Mouse (Mus musculus): Measurements from ENCODE around the gene Ankrd35.
"Not testable (repeated sequence)": the region's sequence is repeated elsewhere in the genome, so short reads cannot be mapped to it uniquely, and the experiment has no call there.

The Ankrd35 gene

DNA sequence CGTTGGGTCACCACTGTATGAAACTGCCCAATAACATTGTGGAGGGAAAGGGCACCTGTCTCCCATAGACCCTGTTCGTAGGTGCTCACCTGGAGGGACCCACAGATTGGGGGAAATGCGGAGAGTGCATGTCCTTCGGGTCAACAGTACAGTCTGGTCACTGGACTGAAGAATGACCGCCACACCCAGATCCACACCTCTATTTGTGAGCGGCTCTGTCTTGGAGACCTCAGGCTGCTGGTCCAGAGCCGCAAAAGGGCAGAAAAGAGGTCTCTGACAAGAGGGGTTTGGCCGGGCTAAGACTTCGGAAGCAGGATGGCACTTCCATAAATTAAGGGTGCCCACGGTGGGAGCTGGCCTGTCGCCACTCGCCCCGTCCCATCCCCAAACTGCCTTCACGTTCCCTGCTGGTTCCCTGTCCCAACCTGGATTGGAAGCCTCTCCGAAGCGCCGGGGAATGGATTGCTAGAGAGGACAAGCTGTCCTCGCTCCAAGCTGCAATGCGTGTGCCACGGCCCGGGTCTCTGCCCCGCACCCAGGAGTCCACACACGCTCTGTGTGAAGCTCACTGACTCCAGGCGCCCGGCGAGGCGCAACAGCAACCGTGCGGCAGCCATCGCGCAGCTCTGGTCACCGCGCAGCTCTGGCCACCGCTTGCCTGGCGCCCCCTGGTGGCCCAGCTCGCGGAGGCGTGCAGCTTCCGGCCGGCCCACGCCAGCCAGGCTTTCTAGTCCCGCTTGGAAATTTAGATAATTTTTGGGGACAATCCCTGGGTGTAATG lies 38.2 kb downstream of the Ankrd35 start, which contains the start of gene Nudt17:
TSS of gene Nudt17 (minus strand) at position 660 of the 781 bp plus-strand sequence.
- peak; percentile 91 for DNase-seq

- no peak for DNase-seq
Observed at GRCm38 (mm10) chr3:96708684-96709064, 38.7 kb downstream of the Ankrd35 start.

- DNase-seq, result no peak
Observed at GRCm38 (mm10) chr3:96714286-96714685, 44.4 kb downstream of the Ankrd35 start.

GRCm38 (mm10) chr3:96715854-96716253 lies 45.9 kb downstream of the Ankrd35 start:
- DNase-seq, result no peak

DNA sequence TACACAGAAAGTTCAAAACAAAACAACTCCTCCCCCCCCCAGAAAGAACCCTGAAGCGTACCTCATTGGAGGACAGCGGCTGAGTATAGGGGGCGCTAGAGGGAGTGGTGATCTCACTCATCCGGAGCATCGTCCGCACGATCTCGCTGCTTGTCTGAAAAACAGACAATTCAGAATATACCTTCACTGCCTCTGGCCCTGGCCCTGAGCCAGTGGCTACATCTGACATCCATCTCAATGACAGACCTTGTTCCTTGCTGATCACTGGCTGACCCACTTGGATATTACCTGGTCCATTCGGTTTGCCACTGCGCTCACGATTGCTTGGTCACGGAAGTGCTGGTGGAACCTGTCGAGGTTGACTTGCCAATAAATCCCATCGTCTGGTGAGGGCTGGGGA lies 49.2 kb downstream of the Ankrd35 start:
- DNase-seq, result peak; percentile 75

- DNase-seq, result peak; percentile 97
Observed at GRCm38 (mm10) chr3:96727343-96727827, 57.5 kb downstream of the Ankrd35 start, which contains the start of the genes Polr3c and Rnf115. Gene Polr3c (minus strand): TSS chr3:96727628. Gene Rnf115 (plus strand): TSS chr3:96727664.

GRCm38 (mm10) chr3:96727828-96728633 lies 58.1 kb downstream of the Ankrd35 start:
- DNase-seq, result no peak

DNA sequence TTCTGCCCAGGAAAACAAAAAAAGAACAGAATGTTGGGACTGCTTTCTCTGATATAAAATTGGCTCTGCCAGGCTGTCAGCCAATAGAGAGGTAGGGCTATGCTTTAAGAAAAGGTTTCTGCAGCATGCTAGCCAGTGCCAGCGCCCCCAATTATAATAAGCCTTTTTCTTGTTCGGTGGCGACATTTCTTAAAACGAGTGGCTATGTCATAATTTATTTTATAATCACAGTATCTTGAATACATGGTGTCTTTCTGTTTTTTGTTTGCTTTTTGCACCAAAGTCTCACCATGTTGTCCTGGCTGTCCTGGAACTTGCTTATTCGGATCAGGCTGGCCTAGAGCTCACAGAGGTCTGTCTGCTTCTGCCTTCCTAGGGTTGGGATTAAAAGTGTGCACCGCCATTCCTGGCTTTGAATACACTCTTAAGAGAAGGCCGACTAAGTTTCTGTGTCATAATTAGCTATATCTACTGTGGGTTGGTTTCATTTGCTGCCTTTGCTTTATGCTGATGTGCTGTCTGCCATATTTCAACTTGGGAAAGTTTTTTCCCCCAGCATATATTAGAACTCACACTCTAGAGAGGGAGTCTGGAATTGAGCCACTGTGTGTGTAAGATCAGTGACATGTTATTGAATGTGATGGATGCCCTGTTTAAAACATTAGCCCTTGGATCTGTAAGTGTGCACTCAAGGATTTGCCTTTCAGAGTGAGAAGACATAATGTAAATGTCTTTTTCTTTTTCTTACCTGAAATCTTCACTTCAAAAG lies 58.9 kb downstream of the Ankrd35 start:
- DNase-seq, result no peak

- peak; percentile 51 for DNase-seq
Observed at GRCm38 (mm10) chr3:96729403-96729784, 59.5 kb downstream of the Ankrd35 start.

DNA sequence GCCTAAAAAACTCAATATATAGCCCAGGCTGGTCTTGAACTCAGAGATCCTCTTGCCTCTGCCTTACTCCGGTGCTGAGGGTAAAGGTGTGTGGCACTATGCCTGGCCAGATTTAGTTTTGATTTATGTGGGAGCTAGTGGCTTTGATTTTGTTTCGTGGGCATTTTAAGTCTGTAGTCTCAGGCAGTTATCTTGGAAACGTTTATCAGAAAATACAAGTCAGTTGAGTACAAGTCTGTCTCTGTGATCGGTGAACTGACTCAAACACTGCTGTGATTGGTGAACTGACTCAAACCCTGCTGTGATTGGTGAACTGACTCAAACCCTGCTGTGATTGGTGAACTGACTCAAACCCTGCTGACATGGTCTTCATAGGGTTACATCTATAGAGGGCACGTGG lies 60.9 kb downstream of the Ankrd35 start:
- DNase-seq, result no peak

DNA sequence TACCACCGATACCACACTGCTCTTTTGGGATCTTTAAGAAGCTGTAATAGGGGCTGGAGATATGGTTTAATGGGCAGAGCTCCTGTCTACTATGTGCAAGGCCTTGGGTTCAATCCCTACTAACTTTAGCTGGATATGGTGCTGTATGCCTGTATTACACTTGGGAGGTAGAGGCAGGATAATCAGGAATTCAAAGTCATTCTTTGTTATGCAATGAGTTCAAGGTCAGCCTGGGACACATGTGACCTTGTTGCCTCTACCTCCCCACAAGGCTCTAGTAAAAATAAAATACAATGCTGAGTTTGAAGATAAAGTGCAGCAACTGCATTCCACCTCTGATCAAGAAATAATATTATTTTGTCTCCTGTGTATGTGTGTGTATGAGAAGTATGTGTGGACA lies 64.1 kb downstream of the Ankrd35 start:
- DNase-seq, result no peak

DNA sequence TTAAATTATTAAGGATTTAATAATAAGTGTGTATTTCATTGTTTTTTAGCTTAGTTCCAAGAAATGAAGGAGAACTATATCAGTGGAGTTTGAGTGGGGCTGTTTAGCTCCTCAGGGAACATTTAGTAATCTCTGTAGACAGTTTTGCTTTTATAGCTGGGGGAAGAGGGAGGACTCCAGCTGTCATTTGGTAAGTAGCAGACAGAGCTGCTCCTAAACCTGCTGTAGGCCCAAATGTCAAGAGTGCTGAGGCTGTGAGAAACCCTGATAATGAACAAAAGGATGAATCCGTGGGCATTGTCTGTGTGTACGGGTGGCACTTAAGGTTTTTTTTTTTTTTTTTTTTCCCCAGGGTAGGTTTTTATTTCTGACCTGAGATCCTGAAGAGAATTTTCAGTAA lies 65.3 kb downstream of the Ankrd35 start:
- no peak for DNase-seq

GRCm38 (mm10) chr3:96737013-96737740 lies 67.2 kb downstream of the Ankrd35 start:
- no peak for DNase-seq

GRCm38 (mm10) chr3:96737995-96738394 lies 68.1 kb downstream of the Ankrd35 start:
- peak; percentile 12 for DNase-seq

- DNase-seq, result not testable (repeated sequence)
Observed at GRCm38 (mm10) chr3:96740279-96740678, 70.3 kb downstream of the Ankrd35 start.
